Mouse (Mus musculus): ENCODE measurements around the gene Snd1. TPM values are rescaled to one million over a fixed set of nuclear protein-coding genes. Genes with fewer than 3 reads are reported as not detected.

The Snd1 gene
- total RNA-seq, 1 experiment = 343 TPM

DNA sequence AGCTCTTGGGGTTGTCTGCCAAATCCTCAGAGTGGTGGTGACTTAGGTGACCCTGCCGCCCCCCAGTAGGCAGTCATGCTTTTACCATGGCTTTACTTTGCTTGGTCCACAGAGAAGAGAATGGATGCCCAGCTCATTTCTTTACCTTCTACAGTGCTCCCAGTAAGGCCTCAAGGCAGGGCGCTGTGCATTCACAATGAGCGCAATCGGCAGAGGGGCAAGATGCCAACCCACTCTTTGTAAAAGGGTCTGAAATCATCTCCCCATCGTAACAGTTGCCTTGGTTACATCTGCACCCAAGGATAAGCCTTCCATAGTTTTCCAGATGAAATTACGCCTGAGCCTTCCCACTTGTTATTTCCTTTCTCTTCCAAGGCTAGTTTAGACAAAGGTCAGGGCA is 415.5 kb downstream of the Snd1 start:
- H3K4me1 ChIP-seq (ENCODE audit: control insufficient read depth in 2 of 2, insufficient read depth in 2 of 2, low read length in 2 of 2, poor library complexity in 1 of 2) = no peaks in the 10 kb centered on the region
- TF ChIP-seq HCFC1 (IDR thresholded peaks at IDR 0.05; ENCODE audit: borderline replicate concordance, insufficient read depth, low read length) = no peak
- TF ChIP-seq CHD2 (IDR thresholded peaks at IDR 0.05; ENCODE audit: low read depth, low read length) = no peak
- TF ChIP-seq ZC3H11A (IDR thresholded peaks at IDR 0.05; ENCODE audit: borderline replicate concordance, low read depth, low read length) = no peak
- no peak for TF ChIP-seq ZNF384 (IDR thresholded peaks at IDR 0.05; ENCODE audit: low read depth, low read length)
- DNase-seq (ENCODE audit: low read depth, low spot score) = no peak
- H3K9me3 ChIP-seq (ENCODE audit: control insufficient read depth, insufficient read depth, low read depth, low read length) = no peaks in the 10 kb centered on the region
- H3K9ac ChIP-seq (ENCODE audit: insufficient read depth, low read depth, low read length, poor library complexity, severe bottlenecking) = no peak overlapping the region
- H3K36me3 ChIP-seq (ENCODE audit: control insufficient read depth, insufficient read depth, low read length, poor library complexity, severe bottlenecking) = peaks cover 14% of the 10 kb centered on the region; the same call in 1 of the 2 replicates
- in situ Hi-C loops (cut with MboI; ENCODE audit: low sequenced_read_pairs in 2 of 2, unreplicated experiment in 2 of 2) = no loop called here
- H3K27ac ChIP-seq (ENCODE audit: insufficient read depth, low read depth, low read length, poor library complexity, severe bottlenecking) = no peak overlapping the region
- no peak overlapping the region for H3K4me3 ChIP-seq (ENCODE audit: insufficient read depth in 1 of 2, low read depth in 1 of 2, low read length in 2 of 2, poor library complexity in 1 of 2, severe bottlenecking in 1 of 2)

DNA sequence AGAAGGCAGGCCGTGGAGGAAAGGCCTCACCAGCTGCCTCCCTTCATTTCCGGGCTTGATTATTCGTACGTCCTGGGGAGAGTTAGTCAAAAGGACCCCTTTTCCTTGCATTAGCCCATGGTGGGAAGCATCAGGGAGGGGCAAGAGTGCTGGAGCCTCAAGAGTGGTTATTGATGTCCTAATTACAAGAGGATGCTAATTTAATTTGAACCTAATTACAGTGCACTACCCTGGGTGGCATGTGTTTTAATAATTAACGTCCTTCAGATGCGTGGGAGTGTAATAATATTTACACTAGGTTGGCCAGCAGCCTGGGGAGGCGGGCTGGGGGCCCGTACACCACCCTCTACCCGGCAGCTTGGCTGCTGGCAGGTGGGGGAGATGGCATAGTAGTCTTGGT is 416.5 kb downstream of the Snd1 start:
- in situ Hi-C loops (cut with MboI; ENCODE audit: low sequenced_read_pairs in 2 of 2, unreplicated experiment in 2 of 2) = no loop called here
- no peak overlapping the region for H3K27ac ChIP-seq (ENCODE audit: insufficient read depth, low read depth, low read length, poor library complexity, severe bottlenecking)
- no peak overlapping the region for H3K4me3 ChIP-seq (ENCODE audit: insufficient read depth in 1 of 2, low read depth in 1 of 2, low read length in 2 of 2, poor library complexity in 1 of 2, severe bottlenecking in 1 of 2)
- TF ChIP-seq MAFK (IDR thresholded peaks at IDR 0.05; ENCODE audit: insufficient read depth, low read depth, low read length) = no peak
- TF ChIP-seq ZNF384 (IDR thresholded peaks at IDR 0.05; ENCODE audit: low read depth, low read length) = no peak
- no peak for TF ChIP-seq CHD2 (IDR thresholded peaks at IDR 0.05; ENCODE audit: low read depth, low read length)
- no peak for TF ChIP-seq HCFC1 (IDR thresholded peaks at IDR 0.05; ENCODE audit: borderline replicate concordance, insufficient read depth, low read length)
- TF ChIP-seq ZC3H11A (IDR thresholded peaks at IDR 0.05; ENCODE audit: borderline replicate concordance, low read depth, low read length) = no peak
- no peaks in the 10 kb centered on the region for H3K9me3 ChIP-seq (ENCODE audit: control insufficient read depth, insufficient read depth, low read depth, low read length)
- H3K9ac ChIP-seq (ENCODE audit: insufficient read depth, low read depth, low read length, poor library complexity, severe bottlenecking) = no peak overlapping the region
- H3K4me1 ChIP-seq (ENCODE audit: control insufficient read depth in 2 of 2, insufficient read depth in 2 of 2, low read length in 2 of 2, poor library complexity in 1 of 2) = no peaks in the 10 kb centered on the region
- peaks cover 9% of the 10 kb centered on the region; the same call in 1 of the 2 replicates for H3K36me3 ChIP-seq (ENCODE audit: control insufficient read depth, insufficient read depth, low read length, poor library complexity, severe bottlenecking)
- DNase-seq (ENCODE audit: low read depth, low spot score) = no peak

DNA sequence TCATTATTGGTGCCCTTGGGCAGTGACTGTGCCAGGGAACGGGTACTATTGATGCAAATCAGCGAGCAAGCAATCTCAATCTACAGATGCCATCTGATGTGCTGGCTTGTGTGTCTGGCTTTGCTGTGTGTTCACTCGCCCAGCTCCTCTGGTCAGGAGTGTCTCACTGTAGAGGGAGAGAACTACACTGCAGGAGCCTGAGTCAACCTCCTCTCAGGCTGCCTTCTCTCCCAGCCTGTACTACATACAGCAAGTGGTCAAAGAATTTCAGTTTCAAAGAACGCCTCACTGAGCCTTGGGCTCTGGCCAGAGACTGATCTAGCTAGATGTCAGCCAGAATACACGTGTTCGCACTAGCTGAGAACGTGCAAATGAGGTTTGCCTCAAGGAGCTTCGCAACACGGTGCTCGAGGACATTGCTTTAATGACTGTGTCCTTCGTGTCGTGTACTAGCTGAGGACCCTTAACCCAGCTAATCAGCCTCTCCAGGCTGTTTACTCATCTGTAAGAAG is 420.1 kb downstream of the Snd1 start:
- H3K9me3 ChIP-seq (ENCODE audit: control insufficient read depth, insufficient read depth, low read depth, low read length) = no peaks in the 10 kb centered on the region
- TF ChIP-seq ZC3H11A (IDR thresholded peaks at IDR 0.05; ENCODE audit: borderline replicate concordance, low read depth, low read length) (no peak), CHD2 (IDR thresholded peaks at IDR 0.05; ENCODE audit: low read depth, low read length) (no peak), MAFK (IDR thresholded peaks at IDR 0.05; ENCODE audit: insufficient read depth, low read depth, low read length) (no peak), HCFC1 (IDR thresholded peaks at IDR 0.05; ENCODE audit: borderline replicate concordance, insufficient read depth, low read length) (no peak), ZNF384 (IDR thresholded peaks at IDR 0.05; ENCODE audit: low read depth, low read length) (no peak)
- no peak for DNase-seq (ENCODE audit: low read depth, low spot score)

DNA sequence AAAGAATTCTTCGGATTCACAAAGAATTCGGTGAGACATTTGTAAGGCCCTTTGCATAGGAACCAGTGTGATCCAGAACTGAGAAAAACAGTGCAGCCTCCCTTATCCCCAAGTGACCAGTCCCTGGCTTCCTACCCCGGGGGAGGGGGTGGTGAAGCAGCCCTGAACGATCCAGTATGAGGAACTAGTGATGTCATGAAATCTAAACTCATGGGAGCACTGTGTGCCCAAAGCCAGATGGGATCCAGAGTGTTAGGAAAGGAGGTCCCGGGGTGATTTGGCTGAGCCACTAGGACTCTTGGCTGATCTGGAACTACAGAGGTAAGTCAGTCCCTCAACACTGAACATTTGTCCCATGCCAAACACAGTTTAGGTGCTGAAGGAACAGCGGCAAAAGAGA is 420.8 kb downstream of the Snd1 start:
- Histone ChIP-seq H3K4me3 (ENCODE audit: insufficient read depth in 1 of 2, low read depth in 1 of 2, low read length in 2 of 2, poor library complexity in 1 of 2, severe bottlenecking in 1 of 2) (no peak overlapping the region), H3K9me3 (ENCODE audit: control insufficient read depth, insufficient read depth, low read depth, low read length) (no peaks in the 10 kb centered on the region), H3K4me1 (ENCODE audit: control insufficient read depth in 2 of 2, insufficient read depth in 2 of 2, low read length in 2 of 2, poor library complexity in 1 of 2) (peaks cover 0 to 3% of the 10 kb centered on the region in 2 experiments; a peak in 1 of 4 replicates), H3K27ac (ENCODE audit: insufficient read depth, low read depth, low read length, poor library complexity, severe bottlenecking) (no peak overlapping the region), H3K9ac (ENCODE audit: insufficient read depth, low read depth, low read length, poor library complexity, severe bottlenecking) (no peak overlapping the region), H3K36me3 (ENCODE audit: control insufficient read depth, insufficient read depth, low read length, poor library complexity, severe bottlenecking) (peaks cover 3% of the 10 kb centered on the region; the same call in 1 of the 2 replicates)
- in situ Hi-C loops (cut with MboI; ENCODE audit: low sequenced_read_pairs in 2 of 2, unreplicated experiment in 2 of 2) = no loop called here
- DNase-seq (ENCODE audit: low read depth, low spot score) = no peak
- TF ChIP-seq CHD2 (IDR thresholded peaks at IDR 0.05; ENCODE audit: low read depth, low read length) = no peak
- TF ChIP-seq ZC3H11A (IDR thresholded peaks at IDR 0.05; ENCODE audit: borderline replicate concordance, low read depth, low read length) = no peak
- TF ChIP-seq HCFC1 (IDR thresholded peaks at IDR 0.05; ENCODE audit: borderline replicate concordance, insufficient read depth, low read length) = no peak
- TF ChIP-seq MAFK (IDR thresholded peaks at IDR 0.05; ENCODE audit: insufficient read depth, low read depth, low read length) = no peak
- TF ChIP-seq ZNF384 (IDR thresholded peaks at IDR 0.05; ENCODE audit: low read depth, low read length) = no peak

More for the DNA sequence above, 420.1 kb downstream of the Snd1 start:
- Histone ChIP-seq H3K4me3 (ENCODE audit: insufficient read depth in 1 of 2, low read depth in 1 of 2, low read length in 2 of 2, poor library complexity in 1 of 2, severe bottlenecking in 1 of 2) (no peak overlapping the region), H3K27ac (ENCODE audit: insufficient read depth, low read depth, low read length, poor library complexity, severe bottlenecking) (no peak overlapping the region), H3K4me1 (ENCODE audit: control insufficient read depth in 2 of 2, insufficient read depth in 2 of 2, low read length in 2 of 2, poor library complexity in 1 of 2) (peaks cover 0 to 3% of the 10 kb centered on the region in 2 experiments; a peak in 1 of 4 replicates), H3K9ac (ENCODE audit: insufficient read depth, low read depth, low read length, poor library complexity, severe bottlenecking) (no peak overlapping the region), H3K36me3 (ENCODE audit: control insufficient read depth, insufficient read depth, low read length, poor library complexity, severe bottlenecking) (peaks cover 3% of the 10 kb centered on the region; the same call in 1 of the 2 replicates)
- in situ Hi-C loops (cut with MboI; ENCODE audit: low sequenced_read_pairs in 2 of 2, unreplicated experiment in 2 of 2) = no loop called here
